Mouse (Mus musculus) liver, embryonic 14.5 days (tissue): ENCODE measurements around the gene Rtl5.

Experiments used
- CTCF ChIP-seq: IDR thresholded peaks from 2 replicates; pipeline ENCODE4 v1.5.1; 2016; ENCODE audit warnings: antibody characterized with exemption, low read depth, control low read depth
- EP300 ChIP-seq: IDR thresholded peaks from 2 replicates; pipeline ENCODE4 v1.6.1; 2016; ENCODE audit warnings: antibody characterized with exemption, low read depth

GRCm38 (mm10) chrX:102033566-102033965, 37.5 kb downstream of the Rtl5 start:
- TF ChIP-seq EP300 = no peak
- TF ChIP-seq CTCF = no peak
